Mouse (Mus musculus) G1E (cell line): ENCODE results near the gene Col4a2. TPM values are rescaled to one million over a fixed set of nuclear protein-coding genes. Genes with fewer than 3 reads are reported as not detected.

Experiments used
- ATAC-seq: 2 replicates; pipeline ENCODE4 v1.8.0; 2016; ENCODE audit warnings: mild to moderate bottlenecking; ENCODE audit not compliant: insufficient number of reproducible peaks, poor library complexity, low FRiP score, severe bottlenecking; ENCODE audit errors: extremely low read depth
- DNase-seq: peaks from one replicate; pipeline ENCODE4 v3.0.0; 2012; ENCODE audit warnings: low spot score
- H3K27me3 ChIP-seq: 2 replicates; pipeline ENCODE4 v1.6.1; 2012; ENCODE audit warnings: mild to moderate bottlenecking, low read length, inconsistent platforms; ENCODE audit not compliant: insufficient read depth
- H3K36me3 ChIP-seq: replicated peaks from 2 replicates; pipeline ENCODE3; 2012; ENCODE audit warnings: mild to moderate bottlenecking, inconsistent platforms
- H3K4me1 ChIP-seq: 2 replicates; pipeline ENCODE4 v1.6.1; 2012; ENCODE audit warnings: low read depth, low read length, inconsistent platforms, mixed read lengths; ENCODE audit not compliant: insufficient read depth
- H3K4me3 ChIP-seq: 2 replicates; pipeline ENCODE4 v1.5.1; 2012; ENCODE audit warnings: low read depth, mild to moderate bottlenecking, inconsistent platforms, low read length, moderate library complexity, mixed read lengths
- H3K9me3 ChIP-seq: replicated peaks from 2 replicates; pipeline ENCODE4 v1.6.1; 2012; ENCODE audit warnings: inconsistent platforms
- CTCF ChIP-seq: IDR thresholded peaks from 2 replicates; pipeline ENCODE4 v1.5.1; 2012; ENCODE audit warnings: low read depth, low read length, inconsistent platforms, mixed read lengths
- GATA1 ChIP-seq: IDR thresholded peaks from 2 replicates; pipeline ENCODE4 v1.6.1; 2012; ENCODE audit warnings: borderline replicate concordance, low read length, inconsistent platforms, mixed read lengths
- GATA2 ChIP-seq: IDR thresholded peaks from 2 replicates; pipeline ENCODE4 v1.6.1; 2012; ENCODE audit warnings: low read depth, low read length, inconsistent platforms, borderline replicate concordance
- POLR2AphosphoS5 ChIP-seq: IDR thresholded peaks from 2 replicates; pipeline ENCODE4 v1.6.1; 2012; ENCODE audit warnings: low read depth, low read length, inconsistent platforms; ENCODE audit not compliant: insufficient replicate concordance
- TAL1 ChIP-seq: conservative IDR thresholded peaks from 2 replicates; pipeline ENCODE4 v1.6.1; 2012; ENCODE audit warnings: low read depth, low read length, inconsistent platforms, mixed read lengths
- polyA plus RNA-seq: library from polyadenylated mRNA; stranded (reverse); fragments of >175 nt; gene quantifications from 2 replicates; pipeline ENCODE4 v1.2.3, GENCODE M21; 2012
- total RNA-seq, 2 experiments: library from RNA; stranded (forward) in 1 of 2; stranded (reverse) in 1 of 2; fragments of 200-1000 nt in 1 of 2; fragments of >200 nt in 1 of 2; fragmentation: Nextera tagmentation in 1 of 2; gene quantifications; 2 replicates each; pipeline ENCODE4 v1.2.3; 2014 to 2017

Col4a2 gene
- total and polyA plus RNA-seq, 3 experiments: 0.05 TPM; not detected in 2

- DNase-seq: no peak
- H3K36me3 ChIP-seq: no peaks in the 10 kb centered on the region
- no peak for ATAC-seq
- no peak overlapping the region for H3K4me3 ChIP-seq
- no peaks in the 10 kb centered on the region for H3K9me3 ChIP-seq
- TF ChIP-seq GATA2 (no peak), TAL1 (no peak), POLR2AphosphoS5 (no peak), GATA1 (no peak), CTCF (no peak)
- no peaks in the 10 kb centered on the region for H3K4me1 ChIP-seq
- H3K27me3 ChIP-seq: peaks cover 24% of the 10 kb centered on the region
Observed at GRCm38 (mm10) chr8:11324801-11325395, 12.3 kb downstream of the Col4a2 start.

- Histone ChIP-seq H3K27me3 (peaks cover 24% of the 10 kb centered on the region), H3K36me3 (no peaks in the 10 kb centered on the region), H3K4me3 (no peak overlapping the region), H3K9me3 (no peaks in the 10 kb centered on the region), H3K4me1 (no peaks in the 10 kb centered on the region)
- TF ChIP-seq CTCF (no peak), GATA2 (no peak), POLR2AphosphoS5 (no peak), GATA1 (no peak), TAL1 (no peak)
- ATAC-seq (no peak), DNase-seq (no peak)
Observed at GRCm38 (mm10) chr8:11327298-11327697, 14.7 kb downstream of the Col4a2 start.

GRCm38 (mm10) chr8:11327722-11328417, 15.3 kb downstream of the Col4a2 start:
- H3K27me3 ChIP-seq: peaks cover 23% of the 10 kb centered on the region
- TF ChIP-seq GATA1: no peak
- TF ChIP-seq POLR2AphosphoS5: no peak
- TF ChIP-seq GATA2: no peak
- no peak for TF ChIP-seq CTCF
- TF ChIP-seq TAL1: no peak

GRCm38 (mm10) chr8:11331561-11331960, 19.0 kb downstream of the Col4a2 start:
- H3K4me3 ChIP-seq: no peak overlapping the region
- H3K27me3 ChIP-seq: peaks cover 2% of the 10 kb centered on the region; the same call in 1 of the 2 replicates
- no peaks in the 10 kb centered on the region for H3K36me3 ChIP-seq
- H3K4me1 ChIP-seq: no peaks in the 10 kb centered on the region
- TF ChIP-seq GATA2: no peak
- TF ChIP-seq TAL1: no peak
- no peak for TF ChIP-seq GATA1
- no peak for TF ChIP-seq CTCF
- no peak for TF ChIP-seq POLR2AphosphoS5
- ATAC-seq (no peak), DNase-seq (no peak)
- no peaks in the 10 kb centered on the region for H3K9me3 ChIP-seq

More at GRCm38 (mm10) chr8:11327722-11328417, 15.3 kb downstream of the Col4a2 start:
- H3K4me3 ChIP-seq: no peak overlapping the region
- H3K36me3 ChIP-seq: no peaks in the 10 kb centered on the region
- ATAC-seq (no peak), DNase-seq (no peak)
- no peaks in the 10 kb centered on the region for H3K4me1 ChIP-seq
- H3K9me3 ChIP-seq: no peaks in the 10 kb centered on the region

- Histone ChIP-seq H3K36me3 (no peaks in the 10 kb centered on the region), H3K9me3 (no peaks in the 10 kb centered on the region), H3K4me3 (no peak overlapping the region), H3K27me3 (peaks cover 5% of the 10 kb centered on the region), H3K4me1 (no peaks in the 10 kb centered on the region)
- TF ChIP-seq TAL1 (no peak), GATA2 (no peak), GATA1 (no peak), POLR2AphosphoS5 (no peak), CTCF (no peak)
- no peak for ATAC-seq
- DNase-seq: no peak
Observed at GRCm38 (mm10) chr8:11333746-11334145, 21.1 kb downstream of the Col4a2 start.

GRCm38 (mm10) chr8:11334493-11334892, 21.9 kb downstream of the Col4a2 start:
- no peaks in the 10 kb centered on the region for H3K4me1 ChIP-seq
- ATAC-seq (no peak), DNase-seq (no peak)
- H3K4me3 ChIP-seq: no peak overlapping the region
- H3K36me3 ChIP-seq: no peaks in the 10 kb centered on the region
- peaks cover 6% of the 10 kb centered on the region for H3K27me3 ChIP-seq
- no peak for TF ChIP-seq POLR2AphosphoS5
- no peak for TF ChIP-seq GATA1
- TF ChIP-seq GATA2: no peak
- no peak for TF ChIP-seq CTCF
- TF ChIP-seq TAL1: no peak
- H3K9me3 ChIP-seq: no peaks in the 10 kb centered on the region
